Comparison of ENCODE assay signal across 9 mouse cellular contexts in genomic region chr5:29824796-29825195, GRCm38 (mm10).
DNase-seq lines count a peak whose midpoint lies in the region; ATAC-seq and TF ChIP-seq lines count a peak whose summit lies in the region.
"Had no signal": no experiment of that assay in that cellular context is flagged by ENCODE, and none has a peak within 500 bp of the region (broad histone marks: within the 10 kb centered on the region; RNA-seq: fewer than 3 reads in every experiment).

No protein-coding gene starts in this region.

- 38% methylated on average over 3 of the region's 3 CpGs for WGBS in heart, embryonic 10.5 days
- WGBS in kidney, embryonic 15.5 days = 44% methylated on average over 3 of the region's 3 CpGs

- no peaks in the 10 kb centered on the region for H3K36me3 ChIP-seq in heart, embryonic 10.5 days
- H3K36me3 ChIP-seq in kidney, embryonic 15.5 days = no peaks in the 10 kb centered on the region
- H3K36me3 ChIP-seq: neural tube, embryonic 12.5 days had no signal

- H3K9ac ChIP-seq in kidney, embryonic 15.5 days = no peak overlapping the region
- H3K9ac ChIP-seq: neural tube, embryonic 12.5 days had no signal

- peak; percentile 20; the same call in 1 of the 2 replicates for TF ChIP-seq CTCF in cortical plate, adult 2 months (IDR thresholded peaks at IDR 0.05; ENCODE audit: extremely low read depth, insufficient read depth, low read length)

- H3K27ac ChIP-seq in heart, embryonic 10.5 days = no peak overlapping the region
- H3K27ac ChIP-seq in cortical plate, adult 2 months (ENCODE audit: insufficient read depth, low read length) = no peak overlapping the region
- H3K27ac ChIP-seq in kidney, embryonic 15.5 days = no peak overlapping the region
- H3K27ac ChIP-seq: neural tube, embryonic 12.5 days had no signal

- TF ChIP-seq POLR2A in cortical plate, adult 2 months (IDR thresholded peaks at IDR 0.05; ENCODE audit: extremely low read depth, insufficient read depth, low read length) = no peak

- no peak overlapping the region for H3K4me2 ChIP-seq in kidney, embryonic 15.5 days
- H3K4me2 ChIP-seq: neural tube, embryonic 12.5 days had no signal

- no peaks in the 10 kb centered on the region for H3K27me3 ChIP-seq in heart, embryonic 10.5 days (ENCODE audit: insufficient read depth, poor library complexity, severe bottlenecking)
- H3K27me3 ChIP-seq in kidney, embryonic 15.5 days = no peaks in the 10 kb centered on the region
- H3K27me3 ChIP-seq: neural tube, embryonic 12.5 days had no signal

- 0 out of 2 replicates have a peak, but pooled peaks cover 5% of the 10 kb centered on the region for H3K4me1 ChIP-seq in heart, embryonic 10.5 days
- H3K4me1 ChIP-seq in cortical plate, adult 2 months (ENCODE audit: control insufficient read depth, insufficient read depth, low read length) = no peaks in the 10 kb centered on the region
- no peaks in the 10 kb centered on the region for H3K4me1 ChIP-seq in kidney, embryonic 15.5 days
- H3K4me1 ChIP-seq: neural tube, embryonic 12.5 days had no signal

- peak; percentile 49 to 70 for DNase-seq in heart, adult 18-20 months
- no peak for DNase-seq in heart, embryonic 10.5 days (ENCODE audit: low spot score)
- DNase-seq in testis, postnatal 10 days (ENCODE audit: low spot score) = peak; percentile 43
- no peak for DNase-seq in testis, postnatal 14 days (ENCODE audit: low spot score)
- DNase-seq in mesoderm, embryonic 11.5 days (ENCODE audit: low read depth, low spot score) = peak; percentile 31
- no peak for DNase-seq in ovary, postnatal 10 days (ENCODE audit: low spot score)

- ATAC-seq in kidney, embryonic 15.5 days (replicated peaks; ENCODE audit: low FRiP score) = 0 out of 2 replicates have a peak, but pooled peaks have one; percentile 36

- no peak overlapping the region for H3K4me3 ChIP-seq in heart, embryonic 10.5 days
- H3K4me3 ChIP-seq in cortical plate, adult 2 months (ENCODE audit: insufficient read depth, low read length) = no peak overlapping the region
- no peak overlapping the region for H3K4me3 ChIP-seq in kidney, embryonic 15.5 days (replicated peaks)
- H3K4me3 ChIP-seq: neural tube, embryonic 12.5 days had no signal

- no peaks in the 10 kb centered on the region for H3K9me3 ChIP-seq in heart, embryonic 10.5 days
- no peaks in the 10 kb centered on the region for H3K9me3 ChIP-seq in kidney, embryonic 15.5 days (replicated peaks)
- H3K9me3 ChIP-seq: neural tube, embryonic 12.5 days had no signal

Comparison
In these comparisons a context has a peak if more than half of its experiments do, and no peak if none do; other contexts are left out.
1. DNase-seq: peak in heart, adult 18-20 months (2 of 2), testis, postnatal 10 days (single experiment) and mesoderm, embryonic 11.5 days (single experiment); none in heart, embryonic 10.5 days (single experiment), testis, postnatal 14 days (single experiment) and ovary, postnatal 10 days (single experiment).